Mouse (Mus musculus) monocyte, adult 59 days (primary cell): ENCODE measurements around the gene Olfr467. TPM values are rescaled to one million over a fixed set of nuclear protein-coding genes. Genes with fewer than 3 reads are reported as not detected.

Experiments used
- total RNA-seq, 2 experiments: library from RNA; stranded (reverse); gene quantifications; one replicate each; pipeline ENCODE4 v1.2.4; 2023

The Olfr467 gene
- total RNA-seq: not detected

DNA sequence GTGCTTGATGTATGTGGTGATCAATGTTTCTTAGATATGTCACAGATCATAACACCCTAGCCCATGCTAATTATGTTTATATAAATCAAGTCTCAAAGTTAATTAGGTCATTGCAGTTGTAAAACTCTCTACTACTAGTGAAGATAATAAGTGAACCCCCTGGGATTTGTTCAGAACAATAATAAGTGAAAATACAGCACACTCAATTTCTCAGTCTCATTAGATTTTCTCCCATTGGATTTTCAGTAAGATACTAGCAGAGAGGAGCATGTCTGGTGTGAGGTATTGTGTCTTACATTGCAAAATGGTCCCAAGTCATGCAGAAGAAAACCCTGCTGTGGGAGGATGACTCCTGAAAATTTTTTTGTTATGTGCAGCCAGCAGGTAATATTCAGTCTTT is at the start of gene Olfr467:
Olfr467 (plus strand) TSS at position 301 of the 400 bp plus-strand sequence.

GRCm38 (mm10) chr7:107801108-107801507 is 11.0 kb upstream of the Olfr467 start, which contains the start of gene Ovch2:
Ovch2 (minus strand) TSS chr7:107801208.

GRCm38 (mm10) chr7:107825441-107825840 is 13.4 kb downstream of the Olfr467 start, which contains the start of gene Olfr469:
Olfr469 (minus strand) TSS chr7:107825541.

GRCm38 (mm10) chr7:107847390-107847789 is 35.3 kb downstream of the Olfr467 start, which contains the start of gene Olfr470:
Olfr470 (minus strand) TSS chr7:107847490.

Other genes with a start within 250 kb of the Olfr467 start
- gene Olfml1, start 244.8 kb upstream of the Olfr467 start, total RNA-seq: not detected
- gene Ppfibp2, start 217.1 kb upstream of the Olfr467 start, total RNA-seq: 10 to 100 TPM; 35.0 to 38.0 TPM
- gene 5330417H12Rik, start 187.1 kb upstream of the Olfr467 start, total RNA-seq: not detected
- not detected for gene Cyb5r2, start 54.2 kb upstream of the Olfr467 start, total RNA-seq
- not detected for gene Ovch2, start 11.1 kb upstream of the Olfr467 start, total RNA-seq
- gene Olfr469, start 13.3 kb downstream of the Olfr467 start, total RNA-seq: not detected
- gene Olfr470, start 35.2 kb downstream of the Olfr467 start, total RNA-seq: not detected
- under 1 TPM in 1 of 2 experiments, not detected in 1; 0.08 TPM for gene Olfr472, start 85.6 kb downstream of the Olfr467 start, total RNA-seq
- gene Olfr473, start 118.2 kb downstream of the Olfr467 start, total RNA-seq: not detected
- not detected for gene Olfr474, start 142.4 kb downstream of the Olfr467 start, total RNA-seq
- not detected for gene Olfr476, start 152.5 kb downstream of the Olfr467 start, total RNA-seq
- not detected for gene Olfr477, start 174.4 kb downstream of the Olfr467 start, total RNA-seq
- gene Olfr478, start 221.7 kb downstream of the Olfr467 start, total RNA-seq: not detected
- gene Olfr479, start 238.4 kb downstream of the Olfr467 start, total RNA-seq: not detected